Mouse (Mus musculus) embryonic facial prominence, embryonic 14.5 days (tissue): ENCODE data around the gene Eif4a1. TPM values are rescaled to one million over a fixed set of nuclear protein-coding genes. Genes with fewer than 3 reads are reported as not detected.
A peak's percentile ranks its signal among the peaks of the same experiment; 100 is the strongest.

Experiments used
- ATAC-seq: fragments of 200-750 bp; cut with Nextera tagmentation; 2 replicates; pipeline ENCODE4 v1.8.0; 2017; ENCODE audit warnings: low read depth, moderate number of reproducible peaks, moderate TSS enrichment
- DNase-seq: peaks from one replicate; pipeline ENCODE4 v3.0.0-alpha.2; 2015; ENCODE audit warnings: low spot score
- H3K27ac ChIP-seq: fragments of 300-500 bp; sonication (generic); replicated peaks from 2 replicates; pipeline ENCODE4 v1.5.1; 2014; ENCODE audit warnings: low read depth, mild to moderate bottlenecking, low read length, moderate library complexity
- H3K27me3 ChIP-seq: fragments of 300-500 bp; sonication (generic); replicated peaks from 2 replicates; pipeline ENCODE4 v1.6.1; 2014; ENCODE audit warnings: low read length; ENCODE audit not compliant: control insufficient read depth, insufficient read depth
- H3K36me3 ChIP-seq: fragments of 300-500 bp; sonication (generic); 2 replicates; pipeline ENCODE4 v1.6.1; 2014; ENCODE audit warnings: low read length, mixed read lengths; ENCODE audit not compliant: control insufficient read depth, insufficient read depth
- H3K4me1 ChIP-seq: fragments of 300-500 bp; sonication (generic); 2 replicates; pipeline ENCODE4 v1.6.1; 2014; ENCODE audit warnings: antibody characterized with exemption, low read length; ENCODE audit not compliant: control insufficient read depth, insufficient read depth
- H3K4me2 ChIP-seq: fragments of 300-500 bp; sonication (generic); 2 replicates; pipeline ENCODE4 v1.6.1; 2014; ENCODE audit warnings: low read depth, mild to moderate bottlenecking, low read length, moderate library complexity, mixed read lengths
- H3K4me3 ChIP-seq: fragments of 300-500 bp; sonication (generic); 2 replicates; pipeline ENCODE4 v1.5.1; 2014; ENCODE audit warnings: low read depth, mild to moderate bottlenecking, low read length
- H3K9ac ChIP-seq: fragments of 300-500 bp; sonication (generic); 2 replicates; pipeline ENCODE4 v1.6.1; 2014; ENCODE audit warnings: low read depth, mild to moderate bottlenecking, low read length, moderate library complexity, mixed read lengths
- H3K9me3 ChIP-seq: fragments of 300-500 bp; sonication (generic); 2 replicates; pipeline ENCODE4 v1.6.1; 2016; ENCODE audit warnings: low read length; ENCODE audit not compliant: control insufficient read depth
- WGBS: fragments of 180-500 bp; shearing (Covaris S2); extraction: QIAGEN DNeasy Blood & Tissue Kit; methylation state at CpG from one replicate; pipeline ENCODE4 v1.1.7; 2014; 5-methylcytosine and 5-hydroxymethylcytosine counted together
- polyA plus RNA-seq: library from polyadenylated mRNA; unstranded; fragments of >200 nt; fragmentation: Nextera tagmentation; extraction: Ambion mirVana; gene quantifications from 2 replicates; pipeline ENCODE4 v1.2.1, GENCODE M21; 2014

Gene Eif4a1
- polyA plus RNA-seq, 1 experiment from 2014 or later, result 525 TPM

DNA sequence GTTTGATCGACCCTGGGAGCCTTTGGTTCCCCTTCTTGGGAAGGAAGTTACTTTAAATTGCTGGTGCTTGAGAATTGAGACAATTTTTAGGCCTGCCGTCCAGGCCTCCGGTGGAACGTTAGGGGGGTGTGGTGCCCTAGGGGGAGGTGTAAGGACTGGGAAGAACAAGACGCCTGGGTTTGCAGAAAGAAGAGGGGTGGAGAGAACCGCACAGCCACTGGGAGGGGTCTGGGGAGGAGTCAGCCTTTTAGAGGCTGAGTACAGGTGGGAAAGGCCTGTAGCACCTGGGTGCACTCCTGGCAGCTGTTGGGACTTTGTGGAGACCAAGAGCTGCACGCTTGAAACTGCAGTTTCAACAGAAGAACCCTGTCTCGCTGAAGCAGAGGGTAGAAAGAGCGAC, 17.5 kb downstream of the Eif4a1 start:
- WGBS, result 33% methylated on average over 9 of the region's 9 CpGs
- peaks cover 77% of the 10 kb centered on the region for H3K36me3 ChIP-seq
- peak overlapping the region; percentile 11; the same call in 1 of the 2 replicates for H3K9ac ChIP-seq
- no peak overlapping the region for H3K4me2 ChIP-seq
- H3K4me3 ChIP-seq, result no peak overlapping the region
- no peaks in the 10 kb centered on the region for H3K27me3 ChIP-seq
- H3K27ac ChIP-seq, result peak overlapping the region; percentile 49; the same call in 1 of the 2 replicates
- DNase-seq (peak; percentile 32), ATAC-seq (peak; percentile 27; the same call in 1 of the 2 replicates)
- H3K4me1 ChIP-seq, result no peaks in the 10 kb centered on the region
- H3K9me3 ChIP-seq, result no peaks in the 10 kb centered on the region

- Histone ChIP-seq H3K9ac (peak overlapping the region; percentile 30; the same call in 1 of the 2 replicates), H3K36me3 (peaks cover 80% of the 10 kb centered on the region)
These were observed 18.8 kb downstream of the Eif4a1 start for GRCm38 (mm10) chr11:69653399-69653798.

DNA sequence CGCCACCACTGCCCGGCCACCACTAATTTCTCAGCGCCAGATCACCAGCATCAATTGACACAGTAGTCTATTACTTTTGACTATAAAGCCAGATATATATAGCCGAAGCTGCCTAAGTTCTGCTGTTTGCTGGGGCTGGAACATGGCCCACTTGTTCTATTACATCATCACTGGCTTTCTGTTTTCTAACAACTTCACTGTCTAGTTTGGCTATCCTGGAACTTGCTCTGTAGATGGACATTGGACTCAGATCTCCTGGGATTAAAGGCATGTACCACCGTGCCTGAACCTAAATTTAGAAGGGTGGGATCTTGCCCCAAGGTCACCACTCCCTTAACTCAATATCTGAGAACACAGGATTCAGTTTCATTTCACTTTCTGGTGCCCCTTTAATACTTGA, 26.4 kb downstream of the Eif4a1 start:
- Histone ChIP-seq H3K27me3 (no peaks in the 10 kb centered on the region), H3K36me3 (peaks cover 96% of the 10 kb centered on the region), H3K4me3 (no peak overlapping the region), H3K4me2 (no peak overlapping the region), H3K27ac (no peak overlapping the region), H3K4me1 (no peaks in the 10 kb centered on the region), H3K9me3 (no peaks in the 10 kb centered on the region), H3K9ac (no peak overlapping the region)
- no peak for DNase-seq
- no peak for ATAC-seq
- WGBS, result 89% methylated on average over 5 of the region's 5 CpGs

More at GRCm38 (mm10) chr11:69653399-69653798, 18.8 kb downstream of the Eif4a1 start:
- 60% methylated on average over 5 of the region's 5 CpGs for WGBS
- Histone ChIP-seq H3K27me3 (no peaks in the 10 kb centered on the region), H3K4me2 (no peak overlapping the region), H3K27ac (no peak overlapping the region), H3K9me3 (no peaks in the 10 kb centered on the region), H3K4me1 (no peaks in the 10 kb centered on the region), H3K4me3 (no peak overlapping the region)
- no peak for DNase-seq
- ATAC-seq, result no peak; the same call in 1 of the 2 replicates

GRCm38 (mm10) chr11:69635471-69635870, 36.8 kb downstream of the Eif4a1 start:
- no peak overlapping the region for H3K4me3 ChIP-seq
- WGBS, result 80% methylated on average over 3 of the region's 3 CpGs
- ATAC-seq (no peak), DNase-seq (no peak)
- H3K4me1 ChIP-seq, result peaks cover 25% of the 10 kb centered on the region
- no peaks in the 10 kb centered on the region for H3K9me3 ChIP-seq
- H3K27me3 ChIP-seq, result no peaks in the 10 kb centered on the region
- H3K27ac ChIP-seq, result no peak overlapping the region
- H3K36me3 ChIP-seq, result peaks cover 34% of the 10 kb centered on the region
- peak overlapping the region; percentile 89 for H3K4me2 ChIP-seq
- no peak overlapping the region for H3K9ac ChIP-seq

GRCm38 (mm10) chr11:69633128-69633866, 38.9 kb downstream of the Eif4a1 start:
- Histone ChIP-seq H3K9me3 (no peaks in the 10 kb centered on the region), H3K36me3 (peaks cover 18% of the 10 kb centered on the region), H3K4me2 (peak overlapping the region; percentile 89), H3K9ac (peak overlapping the region; percentile 96), H3K4me3 (peak overlapping the region; percentile 91), H3K4me1 (peaks cover 25% of the 10 kb centered on the region), H3K27me3 (no peaks in the 10 kb centered on the region), H3K27ac (peak overlapping the region; percentile 95)
- DNase-seq (peak; percentile 67), ATAC-seq (peak; percentile 66)
- under 1% methylated on average over 12 of the region's 50 CpGs for WGBS

- Histone ChIP-seq H3K9me3 (no peaks in the 10 kb centered on the region), H3K9ac (peak within 1 kb of the TSS; percentile 96), H3K4me2 (peak within 1 kb of the TSS; percentile 89), H3K27ac (peak within 1 kb of the TSS; percentile 95), H3K36me3 (peaks cover 11% of the 10 kb centered on the region), H3K27me3 (no peaks in the 10 kb centered on the region), H3K4me3 (peak within 1 kb of the TSS; percentile 91), H3K4me1 (peaks cover 25% of the 10 kb centered on the region)
- ATAC-seq, result peak; percentile 98
- under 1% methylated on average over 22 of the region's 56 CpGs for WGBS
- DNase-seq, result peak; percentile 99
These were observed 39.7 kb downstream of the Eif4a1 start, which contains the start of gene Fxr2 for GRCm38 (mm10) chr11:69632284-69633089. Fxr2 (plus strand) TSS chr11:69632990.

- H3K4me1 ChIP-seq, result peaks cover 15% of the 10 kb centered on the region
- no peak overlapping the region for H3K27ac ChIP-seq
- 63% methylated on average over 1 of the region's 1 CpGs for WGBS
- DNase-seq (no peak), ATAC-seq (no peak)
- H3K4me3 ChIP-seq, result no peak overlapping the region
- no peaks in the 10 kb centered on the region for H3K27me3 ChIP-seq
- H3K4me2 ChIP-seq, result no peak overlapping the region
- no peak overlapping the region for H3K9ac ChIP-seq
- no peaks in the 10 kb centered on the region for H3K9me3 ChIP-seq
- no peaks in the 10 kb centered on the region for H3K36me3 ChIP-seq
These were observed 42.4 kb downstream of the Eif4a1 start for GRCm38 (mm10) chr11:69629802-69630201.

- WGBS, result 32% methylated on average over 6 of the region's 6 CpGs
These were observed 43.9 kb downstream of the Eif4a1 start for GRCm38 (mm10) chr11:69628286-69628685.

More at GRCm38 (mm10) chr11:69628286-69628685, 43.9 kb downstream of the Eif4a1 start:
- no peak for ATAC-seq
- Histone ChIP-seq H3K27me3 (no peaks in the 10 kb centered on the region), H3K4me2 (no peak overlapping the region), H3K36me3 (no peaks in the 10 kb centered on the region; the same call in 1 of the 2 replicates), H3K9me3 (no peaks in the 10 kb centered on the region), H3K4me1 (0 out of 2 replicates have a peak, but pooled peaks cover 4% of the 10 kb centered on the region), H3K27ac (no peak overlapping the region), H3K4me3 (no peak overlapping the region), H3K9ac (no peak overlapping the region)
- peak; percentile 73 for DNase-seq
